Mouse (Mus musculus): ENCODE measurements around the gene Acacb. TPM values are rescaled to one million over a fixed set of nuclear protein-coding genes. Genes with fewer than 3 reads are reported as not detected.

Gene Acacb
- 0.28 TPM in 2 replicates for polyA plus RNA-seq (2012)

- no peak for TF ChIP-seq GATA1 (IDR thresholded peaks at IDR 0.05; ENCODE audit: low read length)
Measured at GRCm38 (mm10) chr5:114146028-114146888, at the start of gene Acacb. TSS of gene Acacb (plus strand) at chr5:114146535.

- no peak for TF ChIP-seq GATA1 (IDR thresholded peaks at IDR 0.05; ENCODE audit: low read length)
Measured at GRCm38 (mm10) chr5:114099709-114100389, 46.5 kb upstream of the Acacb start.

- no peak for TF ChIP-seq GATA1 (IDR thresholded peaks at IDR 0.05; ENCODE audit: low read length)
Measured at GRCm38 (mm10) chr5:114100390-114101099, 45.8 kb upstream of the Acacb start.

- TF ChIP-seq GATA1 (IDR thresholded peaks at IDR 0.05; ENCODE audit: low read length): no peak
Measured at GRCm38 (mm10) chr5:114101873-114102272, 44.5 kb upstream of the Acacb start.

- no peak for TF ChIP-seq GATA1 (IDR thresholded peaks at IDR 0.05; ENCODE audit: low read length)
Measured at GRCm38 (mm10) chr5:114102807-114103206, 43.5 kb upstream of the Acacb start.

- TF ChIP-seq GATA1 (IDR thresholded peaks at IDR 0.05; ENCODE audit: low read length): no peak
Measured at GRCm38 (mm10) chr5:114106391-114106935, 39.9 kb upstream of the Acacb start.

- TF ChIP-seq GATA1 (IDR thresholded peaks at IDR 0.05; ENCODE audit: low read length): no peak
Measured at GRCm38 (mm10) chr5:114113334-114113733, 33.0 kb upstream of the Acacb start.

- no peak for TF ChIP-seq GATA1 (IDR thresholded peaks at IDR 0.05; ENCODE audit: low read length)
Measured at GRCm38 (mm10) chr5:114115030-114115429, 31.3 kb upstream of the Acacb start.

- TF ChIP-seq GATA1 (IDR thresholded peaks at IDR 0.05; ENCODE audit: low read length): no peak
Measured at GRCm38 (mm10) chr5:114116586-114116985, 29.7 kb upstream of the Acacb start.

- TF ChIP-seq GATA1 (IDR thresholded peaks at IDR 0.05; ENCODE audit: low read length): no peak
Measured at GRCm38 (mm10) chr5:114119806-114120205, 26.5 kb upstream of the Acacb start.

- no peak for TF ChIP-seq GATA1 (IDR thresholded peaks at IDR 0.05; ENCODE audit: low read length)
Measured at GRCm38 (mm10) chr5:114126008-114126407, 20.3 kb upstream of the Acacb start.

- no peak for TF ChIP-seq GATA1 (IDR thresholded peaks at IDR 0.05; ENCODE audit: low read length)
Measured at GRCm38 (mm10) chr5:114126499-114127244, 19.7 kb upstream of the Acacb start.

GRCm38 (mm10) chr5:114127374-114128349, 18.7 kb upstream of the Acacb start, which contains the start of gene Alkbh2:
TSS of gene Alkbh2 (minus strand) at chr5:114128218.
- no peak for TF ChIP-seq GATA1 (IDR thresholded peaks at IDR 0.05; ENCODE audit: low read length)

Measured in G1E-ER4 (cell line).